Mouse (Mus musculus) spleen, postnatal 36 days (tissue): ENCODE measurements around the gene Prkcsh.

Experiments used
- DNase-seq, 2 experiments: peaks; one replicate each; pipeline ENCODE4 v3.0.0; 2022; ENCODE audit warnings: low spot score in 2 of 2, mixed read lengths in 1 of 2

Gene Prkcsh

GRCm38 (mm10) chr9:22002194-22003162 lies at the start of gene Prkcsh, which contains the start of gene Ccdc151:
TSS of gene Prkcsh (plus strand) at chr9:22002806.
TSS of gene Ccdc151 (minus strand) at chr9:22002634.
- peak; percentile 99 to 100 for DNase-seq

GRCm38 (mm10) chr9:21953600-21953999 lies 49.0 kb upstream of the Prkcsh start:
- no peak for DNase-seq

GRCm38 (mm10) chr9:21954635-21955034 lies 48.0 kb upstream of the Prkcsh start:
- DNase-seq: no peak

GRCm38 (mm10) chr9:21955225-21955569 lies 47.4 kb upstream of the Prkcsh start:
- DNase-seq: no peak

GRCm38 (mm10) chr9:21955570-21956281 lies 46.9 kb upstream of the Prkcsh start, which contains the start of gene Swsap1:
TSS of gene Swsap1 (plus strand) at chr9:21955755.
- peak; percentile 98 for DNase-seq

GRCm38 (mm10) chr9:21958372-21958771 lies 44.2 kb upstream of the Prkcsh start:
- peak in 1 of 2 experiments; percentile 32 for DNase-seq

GRCm38 (mm10) chr9:21959244-21959643 lies 43.4 kb upstream of the Prkcsh start:
- no peak for DNase-seq

- no peak for DNase-seq
These were observed 42.5 kb upstream of the Prkcsh start for GRCm38 (mm10) chr9:21960135-21960534.

- no peak for DNase-seq
These were observed 41.9 kb upstream of the Prkcsh start for GRCm38 (mm10) chr9:21960558-21961208.

GRCm38 (mm10) chr9:21961366-21961980 lies 41.1 kb upstream of the Prkcsh start:
- DNase-seq: no peak

GRCm38 (mm10) chr9:21962010-21962409 lies 40.6 kb upstream of the Prkcsh start:
- no peak for DNase-seq

- peak; percentile 79 to 89 for DNase-seq
These were observed 40.1 kb upstream of the Prkcsh start for GRCm38 (mm10) chr9:21962416-21963059.

- peak; percentile 71 to 78 for DNase-seq
These were observed 39.2 kb upstream of the Prkcsh start, which contains the start of gene Epor for GRCm38 (mm10) chr9:21963417-21963816. TSS of gene Epor (minus strand) at chr9:21963506.

GRCm38 (mm10) chr9:21968883-21969282 lies 33.7 kb upstream of the Prkcsh start:
- DNase-seq: no peak

- no peak for DNase-seq
These were observed 33.3 kb upstream of the Prkcsh start for GRCm38 (mm10) chr9:21969304-21969703.

GRCm38 (mm10) chr9:21976626-21977175 lies 25.9 kb upstream of the Prkcsh start:
- no peak for DNase-seq

GRCm38 (mm10) chr9:21977331-21977730 lies 25.3 kb upstream of the Prkcsh start:
- no peak for DNase-seq

GRCm38 (mm10) chr9:21977972-21978371 lies 24.6 kb upstream of the Prkcsh start:
- no peak for DNase-seq

- no peak for DNase-seq
These were observed 24.0 kb upstream of the Prkcsh start for GRCm38 (mm10) chr9:21978398-21979128.

GRCm38 (mm10) chr9:21983911-21984310 lies 18.7 kb upstream of the Prkcsh start:
- no peak for DNase-seq
